Mouse (Mus musculus) central nervous system, embryonic 11.5 days (tissue): ENCODE measurements around the gene Hrg. TPM values are rescaled to one million over a fixed set of nuclear protein-coding genes. Genes with fewer than 3 reads are reported as not detected.

ENCODE experiments used
- polyA plus RNA-seq: library from polyadenylated mRNA; depleted of rRNA; stranded (reverse); fragments of >200 nt; gene quantifications from 2 replicates; pipeline ENCODE4 v1.2.3, GENCODE M21; 2012; rRNA removed

Hrg gene
- polyA plus RNA-seq = 0.05 TPM in 1 of 2 replicates, not detected in the other

DNA sequence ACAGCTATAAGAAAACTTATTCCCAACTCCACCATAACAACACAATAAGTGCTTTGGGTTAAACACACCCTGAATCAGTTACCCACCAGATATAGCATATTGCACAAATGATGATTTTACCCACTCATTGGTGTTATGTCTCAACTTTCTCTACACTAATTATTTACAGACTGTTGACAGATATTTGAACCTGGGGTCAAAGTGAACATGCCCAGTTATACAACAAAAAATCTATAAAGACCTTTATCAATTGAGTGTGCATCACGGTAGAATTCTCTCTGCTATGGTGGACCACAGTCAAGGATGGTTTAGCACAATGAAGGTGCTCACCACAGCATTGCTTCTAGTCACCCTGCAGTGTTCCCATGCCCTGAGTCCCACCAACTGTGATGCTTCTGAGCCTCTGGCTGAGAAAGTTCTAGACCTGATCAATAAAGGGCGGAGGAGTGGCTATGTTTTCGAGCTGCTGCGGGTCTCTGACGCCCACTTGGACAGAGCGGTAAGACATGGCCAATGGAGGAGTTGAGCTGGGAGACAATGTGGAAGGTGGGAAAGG lies at the start of gene Hrg:
TSS of gene Hrg (plus strand) at position 233 of the 556 bp plus-strand sequence.

DNA sequence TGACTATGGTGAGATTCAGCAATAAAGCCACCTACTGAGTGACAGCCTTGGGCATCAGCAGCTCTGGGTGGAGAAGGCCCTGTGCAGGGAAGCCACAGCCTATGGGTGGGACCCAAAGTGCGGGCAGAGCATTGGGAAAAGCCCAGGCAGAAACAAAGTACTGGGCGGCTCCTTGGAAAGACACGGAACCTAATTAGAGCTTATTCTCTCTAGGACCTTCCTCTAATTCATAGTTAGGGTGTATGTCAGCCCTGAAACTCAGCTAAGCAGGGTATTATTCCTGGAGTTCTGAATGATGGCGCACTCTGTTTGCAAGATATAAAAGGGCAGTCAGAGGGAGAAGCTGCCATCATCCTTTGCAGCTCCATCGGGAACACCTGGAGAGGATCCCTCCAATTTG lies 32.8 kb upstream of the Hrg start, which contains the start of gene Fetub:
TSS of gene Fetub (plus strand) at position 301 of the 400 bp plus-strand sequence.

Other genes with a start within 250 kb of the Hrg start
- gene Crygs, start 139.5 kb upstream of the Hrg start, polyA plus RNA-seq = not detected in 2 replicates
- 26.3 and 27.4 TPM in 2 replicates for gene Tbccd1, start 93.4 kb upstream of the Hrg start, polyA plus RNA-seq
- gene Dnajb11, start 93.2 kb upstream of the Hrg start, polyA plus RNA-seq = 46.5 and 50.5 TPM in 2 replicates
- gene Ahsg, start 59.8 kb upstream of the Hrg start, polyA plus RNA-seq = 4.4 and 8.3 TPM in 2 replicates
- not detected in 2 replicates for gene Fetub, start 32.7 kb upstream of the Hrg start, polyA plus RNA-seq
- gene Kng2, start 78.4 kb downstream of the Hrg start, polyA plus RNA-seq = 0.12 and 0.17 TPM in 2 replicates
- 2.2 and 4.1 TPM in 2 replicates for gene Kng1, start 106.8 kb downstream of the Hrg start, polyA plus RNA-seq
- 401 and 619 TPM in 2 replicates for gene Eif4a2, start 156.4 kb downstream of the Hrg start, polyA plus RNA-seq
- gene Rfc4, start 176.7 kb downstream of the Hrg start, polyA plus RNA-seq = 19.5 and 22.9 TPM in 2 replicates
- 0.15 and 0.34 TPM in 2 replicates for gene Adipoq, start 195.5 kb downstream of the Hrg start, polyA plus RNA-seq